Mouse (Mus musculus) embryo, embryonic 10 days (tissue): ENCODE measurements around the gene 9230102O04Rik.

Experiments used
- DNase-seq: peaks from one replicate; pipeline ENCODE4 v3.0.0-alpha.2; 2015; ENCODE audit warnings: low spot score

9230102O04Rik gene

DNA sequence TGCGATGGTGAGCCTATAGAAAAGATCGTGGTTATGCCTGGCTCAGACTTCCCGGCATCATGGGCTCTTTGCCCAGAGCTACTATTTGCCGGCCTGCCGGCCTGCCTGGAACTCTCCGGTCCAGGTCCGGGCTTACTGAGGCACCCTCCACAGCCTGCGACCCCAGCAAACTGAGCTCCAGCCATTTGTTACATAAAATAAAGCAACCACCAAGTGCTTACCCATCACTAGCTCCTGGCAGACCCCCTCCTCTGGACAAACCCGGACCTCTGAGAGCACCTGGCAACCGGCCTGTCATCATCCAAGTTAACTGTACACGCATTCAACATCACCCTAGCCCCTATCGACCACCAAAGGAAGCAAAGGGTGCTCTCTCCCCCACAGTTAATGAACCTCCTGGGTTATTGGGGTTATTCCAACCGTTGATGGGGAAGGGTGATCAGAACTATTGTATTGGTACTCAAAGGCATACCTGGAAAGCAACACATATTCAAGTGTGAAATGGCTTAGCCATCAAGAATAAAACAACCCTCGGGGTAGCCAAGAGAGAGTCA lies 4.0 kb downstream of the 9230102O04Rik start:
- no peak for DNase-seq

DNA sequence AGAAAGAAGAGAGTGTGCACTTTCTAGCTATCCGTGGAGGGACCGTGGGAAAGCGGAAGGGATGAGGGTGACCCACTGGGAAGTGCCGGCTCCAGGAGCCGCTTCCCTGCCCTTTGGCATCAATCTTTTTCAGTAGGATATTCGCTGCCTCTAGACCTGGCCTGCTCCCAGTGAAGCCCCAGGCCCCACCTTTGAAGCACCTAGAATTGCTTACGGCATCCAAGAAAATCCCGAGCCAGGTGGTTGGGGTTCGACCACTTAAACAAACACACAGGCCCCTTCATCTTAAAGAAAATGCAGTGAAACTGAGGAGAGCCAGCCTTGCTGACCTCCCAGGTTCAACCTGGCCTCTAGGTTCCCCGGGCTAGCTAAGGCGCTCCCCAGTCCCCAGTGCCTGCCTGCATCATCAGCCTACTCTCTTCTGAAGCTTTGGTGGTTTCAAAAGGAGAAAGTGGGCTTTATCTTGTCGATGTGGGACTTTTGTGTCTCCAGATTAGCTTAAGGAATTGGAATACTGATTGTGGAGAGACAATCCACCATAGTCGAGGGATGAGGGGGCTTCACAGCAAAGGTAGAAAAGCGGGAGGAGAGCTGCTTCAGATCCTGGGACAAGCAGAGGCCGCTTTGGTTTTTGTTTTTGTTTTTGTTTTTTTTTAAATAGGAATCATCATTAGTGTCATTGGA lies 4.7 kb downstream of the 9230102O04Rik start:
- DNase-seq = peak; percentile 42

DNA sequence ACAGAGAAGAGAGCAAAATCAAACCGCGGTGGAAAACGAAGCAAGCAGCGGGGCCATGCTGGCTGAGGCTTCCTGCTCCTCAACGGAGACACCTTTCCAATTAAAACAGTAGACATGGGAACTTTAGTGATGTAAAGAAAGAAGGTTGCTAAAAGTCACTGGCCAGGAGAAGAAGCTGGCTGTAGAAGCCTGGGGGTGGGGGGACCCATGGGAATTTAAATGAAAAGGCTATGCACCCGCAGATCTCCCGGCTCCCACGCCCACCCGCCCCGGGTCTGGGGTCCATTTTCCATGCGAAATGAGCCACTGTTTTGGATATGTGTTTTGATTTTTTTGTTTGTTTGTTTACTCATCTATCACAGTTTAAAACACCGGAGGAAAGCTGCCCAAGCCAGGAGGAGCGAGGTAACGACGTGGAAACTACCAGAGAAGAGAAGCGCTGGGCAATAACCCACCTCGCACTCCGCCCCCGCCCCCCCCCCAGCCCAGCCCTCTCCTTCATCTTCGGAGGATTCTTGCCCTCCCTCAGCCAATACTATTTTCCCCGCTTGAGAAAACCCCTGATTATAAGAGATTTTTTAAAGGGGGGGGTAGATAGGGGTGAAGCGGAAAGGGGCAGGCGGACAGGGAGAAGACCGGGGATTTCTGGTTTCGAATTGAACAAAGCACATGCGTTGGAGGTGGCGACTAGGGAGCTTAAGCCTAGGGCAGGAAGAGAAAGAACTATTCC lies 5.4 kb downstream of the 9230102O04Rik start:
- no peak for DNase-seq

DNA sequence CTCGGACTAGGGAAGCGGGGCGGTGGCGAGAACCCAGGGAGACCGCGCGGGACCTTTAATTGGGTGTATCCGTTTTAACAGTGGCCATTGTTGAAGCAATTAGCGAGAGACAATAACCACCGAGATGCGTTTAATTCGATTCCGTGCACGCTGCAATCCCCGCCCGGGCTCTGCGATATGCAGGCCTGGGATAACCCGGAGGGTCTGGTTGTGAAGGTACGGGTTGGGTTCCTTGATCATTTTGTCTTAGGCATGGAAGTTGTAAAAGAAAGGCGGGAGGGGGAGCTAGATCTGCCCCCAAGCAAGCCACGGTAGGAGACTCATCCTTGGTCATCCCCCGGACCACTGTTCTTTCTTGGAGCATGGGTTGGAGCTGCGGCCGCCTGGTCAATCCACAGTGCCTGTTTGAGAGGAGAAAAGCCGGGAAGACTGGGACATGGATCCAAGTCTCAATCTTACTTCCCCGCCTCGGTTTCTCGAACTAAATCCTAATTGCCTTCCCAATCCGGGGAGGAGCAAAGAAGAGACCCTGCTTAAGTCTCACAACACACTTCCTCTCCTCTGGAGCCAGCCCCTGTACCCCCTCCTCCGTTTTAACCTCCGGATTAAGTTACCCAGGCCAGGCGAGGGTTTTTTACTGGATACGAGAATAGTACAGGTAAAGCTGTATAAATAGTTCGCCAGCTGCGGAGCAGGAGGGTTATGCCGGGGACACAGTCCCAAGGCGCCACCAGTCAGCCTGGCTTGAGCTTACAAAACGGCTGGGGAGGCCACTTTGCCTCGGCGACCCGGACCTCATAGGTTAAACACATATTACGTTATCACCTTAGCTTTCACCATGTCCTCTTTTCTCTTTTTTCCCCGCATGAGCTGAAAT lies 6.2 kb downstream of the 9230102O04Rik start:
- DNase-seq = peak; percentile 40

DNA sequence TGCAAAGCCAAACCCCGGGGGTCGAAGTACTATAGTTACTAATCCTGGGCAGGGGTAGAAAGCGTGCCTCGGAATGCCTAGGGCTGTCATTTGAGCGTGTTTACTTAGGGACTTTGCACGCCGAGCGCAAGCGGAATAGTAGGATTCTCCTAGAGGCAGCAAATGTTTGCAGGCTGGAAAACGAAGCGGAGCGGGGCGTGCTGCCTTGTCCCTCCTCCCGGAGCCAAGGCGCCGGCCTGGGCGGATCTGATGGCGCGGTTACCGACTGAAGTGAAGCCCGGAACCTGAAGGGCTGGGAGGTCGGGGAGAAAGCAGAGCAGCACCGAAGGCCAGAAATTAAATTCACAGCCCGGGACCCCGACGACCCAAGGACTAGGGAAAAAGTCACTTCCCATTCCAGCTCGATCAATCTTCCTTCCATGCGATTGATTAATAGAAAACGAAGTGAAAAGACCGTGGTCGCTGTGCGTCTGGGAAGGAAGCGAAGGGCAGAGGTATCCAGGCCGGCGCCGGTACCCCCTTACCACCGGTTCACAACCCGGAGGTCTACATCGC lies 6.9 kb downstream of the 9230102O04Rik start:
- DNase-seq = peak; percentile 71

DNA sequence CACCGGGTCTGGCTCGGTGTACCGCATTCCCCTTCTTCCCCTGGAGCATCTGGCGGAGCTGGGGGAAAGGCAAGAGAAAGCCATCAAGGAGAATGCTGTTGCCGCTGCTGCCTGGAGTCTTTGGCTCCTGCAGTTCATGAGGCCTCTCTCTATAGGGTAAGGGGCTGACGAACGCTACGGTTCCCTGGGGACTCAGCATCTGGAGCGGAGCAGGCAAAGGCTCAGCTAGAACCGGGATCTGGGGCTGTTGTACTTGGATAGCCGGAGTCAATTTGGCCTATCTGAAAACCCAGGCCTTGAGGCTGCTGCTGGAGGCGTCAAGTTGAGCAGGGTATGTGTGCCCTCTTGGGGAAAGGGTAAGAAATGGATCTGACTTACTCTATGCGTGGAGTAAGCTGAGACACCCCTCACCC lies 7.7 kb downstream of the 9230102O04Rik start:
- DNase-seq = peak; percentile 51

DNA sequence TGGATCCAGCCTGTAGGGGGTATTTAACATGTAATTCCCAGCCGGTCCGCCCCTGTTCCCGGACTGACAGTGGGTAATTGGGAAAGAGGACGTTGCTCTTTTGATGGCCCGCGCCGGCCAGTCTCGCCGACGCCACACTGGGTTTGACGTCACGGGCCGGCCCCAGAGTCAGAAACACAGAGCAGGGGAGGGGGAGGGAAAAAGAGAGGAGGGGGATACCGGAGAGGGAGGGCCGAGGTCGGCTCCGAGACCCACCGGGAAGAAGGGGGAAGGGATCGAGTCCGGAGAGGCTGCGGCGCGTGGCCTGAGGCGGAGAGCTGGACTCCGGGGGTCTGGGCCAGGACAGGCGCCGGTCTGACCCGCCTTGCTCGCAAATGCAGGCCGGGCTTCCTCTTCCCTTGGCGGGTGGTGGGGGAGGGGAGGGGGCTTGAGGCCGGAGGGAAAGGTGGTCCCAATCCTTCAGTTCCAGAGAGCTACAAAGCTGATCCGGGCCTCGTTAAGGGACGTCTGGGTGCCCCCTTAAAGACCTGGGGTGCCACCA lies 8.2 kb downstream of the 9230102O04Rik start, which contains the start of gene 4930412O13Rik:
TSS of gene 4930412O13Rik (plus strand) at position 202 of the 541 bp plus-strand sequence.
- DNase-seq = peak; percentile 81

DNA sequence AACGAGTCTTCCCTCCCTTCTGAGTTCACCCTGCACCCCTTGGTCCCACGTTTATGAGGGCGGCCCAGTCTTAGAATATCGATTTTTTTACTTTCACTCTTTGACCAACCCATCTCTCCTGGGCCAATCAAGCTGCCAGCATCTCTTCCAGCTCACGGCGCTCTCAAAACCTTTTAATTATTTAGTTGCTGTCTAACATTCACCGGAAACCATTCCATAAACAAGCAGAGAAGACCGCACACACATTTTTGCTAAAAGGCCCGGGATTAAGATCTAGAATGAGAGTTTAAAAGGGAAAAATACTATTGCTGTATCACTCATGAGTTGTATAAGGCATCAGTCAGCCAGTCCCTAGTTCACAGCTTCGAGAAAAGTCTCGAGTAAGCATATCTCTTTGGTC lies 9.1 kb downstream of the 9230102O04Rik start:
- DNase-seq = no peak

DNA sequence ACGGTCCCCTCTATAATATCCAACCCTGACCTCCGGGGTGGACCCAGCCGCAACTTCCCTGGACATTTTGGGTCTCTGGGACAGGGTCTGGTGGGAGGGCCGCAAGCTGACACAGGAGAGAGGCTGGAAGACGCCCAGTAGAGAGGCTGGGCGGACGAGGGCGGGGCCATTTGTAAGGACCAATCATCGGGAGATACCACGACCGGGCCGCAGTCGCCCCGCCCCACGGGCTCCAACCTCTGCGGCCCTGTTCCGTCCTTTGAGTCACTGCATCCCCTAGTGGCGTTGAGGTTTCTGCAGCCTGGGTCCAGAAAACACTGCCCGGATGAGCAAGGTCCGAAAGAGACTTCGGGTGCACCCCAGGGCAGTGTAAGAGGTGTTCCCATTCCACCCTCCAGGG lies 9.8 kb downstream of the 9230102O04Rik start:
- peak; percentile 98 for DNase-seq

DNA sequence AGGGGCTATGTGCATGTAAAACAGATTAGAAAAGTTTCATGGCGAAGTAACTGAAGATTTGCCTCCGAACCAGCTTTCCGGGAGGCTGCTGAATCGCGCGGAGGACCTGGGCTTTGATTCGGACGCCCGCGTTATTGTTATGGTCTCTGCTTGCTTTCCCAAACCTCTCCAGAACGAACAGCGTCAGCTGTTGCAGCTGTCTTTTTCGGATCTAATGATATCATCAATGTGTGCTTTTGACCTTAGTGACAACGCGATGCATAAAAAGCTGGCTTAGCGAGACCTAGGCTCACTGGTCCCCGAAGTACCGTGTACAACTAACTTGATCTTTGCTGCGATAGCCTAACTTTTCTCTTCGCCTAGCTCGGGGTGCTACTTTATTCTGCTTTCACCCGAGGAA lies 10.2 kb downstream of the 9230102O04Rik start:
- peak; percentile 48 for DNase-seq

DNA sequence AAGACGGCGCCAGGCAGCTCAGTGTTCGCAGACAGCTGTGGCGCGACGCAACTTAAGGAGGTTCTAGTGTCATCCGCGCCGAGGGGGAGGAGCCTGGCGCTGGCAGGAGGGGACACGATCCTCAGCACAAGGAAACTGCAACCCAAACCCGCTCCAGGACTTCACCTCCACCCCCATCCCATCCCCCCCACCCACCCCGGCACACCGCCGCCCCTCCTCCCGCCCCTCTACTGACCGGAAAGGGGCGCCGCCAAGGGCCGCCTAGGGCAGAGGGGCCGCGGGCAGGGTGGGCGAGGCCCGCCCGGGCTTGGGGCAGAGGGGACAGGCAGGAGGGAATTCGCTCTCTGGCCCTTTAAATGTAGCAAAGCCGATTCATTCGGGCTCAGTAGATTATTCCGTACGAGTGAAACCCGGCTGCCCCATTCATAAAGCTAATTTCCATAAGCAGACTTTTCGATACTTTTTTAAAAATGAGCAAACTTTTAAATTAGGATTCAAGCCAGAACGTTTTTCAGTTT lies 10.7 kb downstream of the 9230102O04Rik start:
- DNase-seq = peak; percentile 89

DNA sequence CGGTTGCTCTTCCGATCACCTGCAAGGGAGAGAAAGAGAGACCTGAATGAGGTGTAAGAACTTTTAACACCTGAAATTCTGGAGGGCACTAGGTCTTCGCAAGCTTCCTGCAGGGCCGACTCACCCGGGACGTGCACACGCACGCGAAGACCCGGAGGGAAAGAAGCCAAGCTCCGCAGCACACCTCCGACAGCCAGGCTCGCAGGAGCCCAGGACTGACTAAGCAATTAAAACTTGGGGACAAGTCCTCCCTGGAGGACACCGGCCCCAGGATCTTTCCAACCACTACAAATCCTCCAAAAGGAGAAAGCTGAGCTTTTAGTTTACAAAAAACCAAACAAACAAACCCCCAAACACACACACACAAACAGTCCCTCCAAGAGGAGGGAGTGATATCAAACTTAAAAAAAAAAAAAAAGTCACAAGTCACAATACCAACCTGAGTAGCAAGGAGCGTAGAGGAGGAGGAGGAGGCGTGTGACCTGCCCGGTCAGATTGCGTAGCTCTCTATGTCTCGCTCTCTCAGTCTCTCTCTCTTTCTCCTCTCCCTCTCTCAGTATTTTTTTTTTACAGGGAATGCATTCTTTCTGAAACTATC lies 11.3 kb downstream of the 9230102O04Rik start:
- DNase-seq = no peak

DNA sequence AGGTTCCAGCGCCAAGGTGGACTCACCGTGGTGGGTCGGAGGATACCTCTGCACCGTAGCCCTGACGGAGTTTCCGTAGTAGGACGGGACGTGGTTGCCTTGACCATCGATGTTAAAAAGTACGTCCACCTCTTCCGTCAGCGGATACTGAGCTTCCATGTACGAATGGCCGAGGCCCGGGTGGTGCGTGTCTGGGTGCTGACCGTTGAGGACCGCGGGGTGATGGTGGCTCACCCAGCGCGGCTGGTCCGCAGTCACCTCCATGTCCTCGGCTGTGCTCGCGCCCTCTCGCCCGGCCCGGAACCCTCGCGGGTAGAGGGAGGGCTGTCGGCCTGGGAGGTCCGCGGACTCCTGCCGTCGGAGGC lies 12.0 kb downstream of the 9230102O04Rik start:
- DNase-seq = peak; percentile 59

DNA sequence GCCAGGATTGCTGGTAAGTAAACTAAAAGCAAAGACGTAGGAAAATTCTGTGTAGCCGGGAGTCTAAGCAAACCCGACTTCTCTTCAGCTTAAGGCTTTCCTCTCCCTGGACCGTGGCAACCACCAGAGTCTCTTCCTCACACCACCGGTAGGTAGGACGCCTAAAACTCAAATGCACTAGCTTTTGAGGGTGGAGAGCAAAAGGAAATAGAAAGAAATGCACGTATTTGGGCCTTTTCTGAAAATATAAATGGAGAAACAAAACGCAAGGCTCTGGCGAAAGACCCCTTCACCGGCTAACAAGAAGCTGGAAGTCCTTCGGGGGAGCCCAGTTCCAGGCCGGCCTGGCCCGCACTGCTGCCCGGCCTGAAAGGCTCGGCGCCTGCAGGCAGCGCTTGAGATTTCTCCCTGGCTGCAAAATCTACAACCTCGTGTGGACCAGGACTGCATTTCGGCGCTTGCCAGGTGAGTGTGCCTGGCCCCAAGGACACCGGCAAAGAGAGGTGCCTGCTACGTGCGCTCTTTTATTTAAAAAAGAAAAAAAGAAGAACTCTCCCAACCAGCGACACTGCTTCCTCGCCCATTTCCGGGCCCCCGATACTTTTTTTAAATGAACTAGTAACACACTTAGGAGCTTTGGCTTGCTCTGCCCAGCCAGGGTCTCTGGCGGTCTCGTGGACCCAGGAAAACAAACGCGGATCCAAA lies 12.6 kb downstream of the 9230102O04Rik start:
- peak; percentile 26 for DNase-seq

DNA sequence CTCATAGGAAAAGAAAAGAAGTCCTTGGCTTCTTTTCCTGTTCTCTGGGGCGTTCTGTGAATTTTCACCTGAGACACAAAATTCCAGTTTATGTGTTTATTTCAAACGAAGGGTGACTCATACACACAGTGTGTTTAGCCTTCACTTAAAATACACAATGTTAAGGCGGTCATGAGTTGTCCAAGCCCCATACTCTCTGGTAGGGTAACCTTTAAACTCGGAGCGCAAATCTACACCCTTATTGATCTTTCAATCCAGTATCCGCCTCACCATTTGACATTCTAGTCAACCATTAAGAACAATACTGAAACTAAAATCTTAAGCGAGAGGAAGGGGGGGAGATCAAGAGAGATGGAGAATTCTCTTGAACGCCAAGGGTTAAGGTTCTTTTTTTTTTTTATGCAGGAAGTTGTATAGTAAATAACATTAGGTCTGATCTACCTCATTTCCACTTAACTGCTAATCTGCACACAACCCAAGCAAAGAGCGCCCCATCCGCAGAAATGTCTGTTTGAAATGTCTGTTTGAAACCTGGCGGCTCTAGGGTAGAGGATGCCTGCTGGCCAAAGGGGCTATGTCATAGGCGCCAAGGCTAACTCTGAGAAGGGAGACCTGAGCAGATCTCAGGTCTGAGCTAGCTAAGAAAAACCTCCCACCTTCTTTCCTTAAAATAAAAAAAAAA lies 13.5 kb downstream of the 9230102O04Rik start:
- DNase-seq = peak; percentile 36

DNA sequence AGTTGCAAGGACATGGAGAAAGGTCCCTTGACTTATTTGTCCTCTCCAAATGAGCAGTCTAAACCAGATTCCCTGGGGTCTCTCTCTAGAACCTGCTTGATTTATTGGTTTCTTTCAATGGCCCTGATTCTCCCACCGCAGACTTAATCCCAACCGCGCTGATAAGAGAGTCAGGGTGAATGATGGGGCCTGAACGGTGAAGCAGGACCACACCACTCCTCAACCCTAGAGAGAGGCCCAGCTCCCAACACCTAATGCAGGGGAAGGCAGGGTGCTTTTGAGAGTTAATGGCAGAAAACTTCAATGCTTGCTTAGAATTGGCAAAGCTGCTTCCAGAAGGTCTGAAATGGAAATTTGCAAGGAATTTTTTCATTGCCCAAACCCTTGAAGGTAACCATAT lies 14.1 kb downstream of the 9230102O04Rik start:
- DNase-seq = peak; percentile 21

DNA sequence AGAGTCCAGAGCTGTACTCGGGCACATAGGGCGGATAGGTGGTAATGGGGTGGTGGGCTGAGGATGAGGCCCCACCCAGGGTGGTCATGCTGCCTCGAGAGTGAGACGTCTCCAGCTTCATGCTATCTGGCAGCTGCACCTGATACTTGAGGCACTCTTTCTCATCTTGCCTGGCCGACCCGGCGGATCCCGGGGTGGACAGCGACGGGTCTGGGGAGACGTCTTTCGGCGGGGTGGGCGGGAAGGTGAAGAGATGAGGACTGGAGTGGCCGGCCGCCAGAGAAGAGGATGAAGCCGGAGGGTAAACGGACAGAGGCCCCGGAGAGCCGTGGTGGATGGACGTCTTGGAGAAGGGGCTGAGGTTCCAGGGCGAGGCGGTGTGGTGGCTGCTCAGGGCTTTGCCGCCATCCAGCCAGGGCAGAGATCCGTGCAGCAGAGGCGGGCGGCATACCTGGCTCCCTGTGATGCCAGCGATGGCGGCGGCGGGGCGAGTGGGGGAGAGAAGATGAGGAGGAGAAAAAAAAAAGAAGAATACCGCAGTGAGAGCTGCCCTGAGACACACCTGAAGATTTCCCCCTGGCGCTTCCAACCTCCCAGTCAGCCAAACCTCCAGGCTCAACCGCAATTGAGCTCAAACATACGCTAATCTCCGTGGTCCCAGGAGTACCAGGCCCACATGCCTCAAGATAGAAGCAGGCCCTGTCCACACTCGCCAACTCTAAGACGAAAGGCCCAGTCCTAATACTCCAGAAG lies 14.7 kb downstream of the 9230102O04Rik start:
- DNase-seq = peak; percentile 39

DNA sequence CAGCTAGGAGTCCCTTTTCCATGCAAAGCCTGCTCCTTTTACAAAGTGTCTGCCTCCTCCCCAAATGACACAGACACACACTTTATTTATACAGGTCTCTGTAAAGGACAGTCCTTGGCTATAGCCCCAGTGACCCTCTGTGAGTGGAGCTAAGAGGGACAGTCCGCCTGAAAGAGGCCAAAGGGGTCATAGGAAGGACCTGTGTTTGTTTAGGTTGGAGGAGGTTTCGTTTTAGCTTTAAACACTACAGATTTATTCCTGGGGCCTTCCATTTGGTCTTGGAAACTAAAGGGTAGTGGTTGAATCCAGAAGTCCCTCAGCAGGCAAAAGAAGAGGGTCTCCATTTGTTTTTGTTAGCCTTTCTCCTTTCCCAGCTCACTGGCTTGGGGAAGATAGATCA lies 15.6 kb downstream of the 9230102O04Rik start:
- no peak for DNase-seq

DNA sequence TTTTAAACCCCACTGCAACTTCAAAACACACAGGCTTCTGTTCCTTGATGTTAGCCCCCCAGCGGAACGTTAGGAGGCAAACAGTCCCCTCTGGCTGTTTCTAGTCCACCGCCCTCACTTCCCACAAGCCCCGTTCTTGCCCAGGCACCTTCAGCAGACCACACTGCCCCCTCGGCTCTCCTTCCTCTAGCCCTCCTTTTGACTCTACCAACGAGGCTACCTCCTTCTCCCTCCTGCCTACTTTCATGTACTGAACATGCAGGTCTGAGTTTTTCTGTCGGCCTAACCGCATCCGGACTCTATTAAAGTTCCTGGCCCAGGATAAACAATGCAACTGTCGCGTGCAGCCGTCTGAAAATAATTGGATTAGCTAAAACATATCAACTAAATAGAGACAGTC lies 16.7 kb downstream of the 9230102O04Rik start:
- DNase-seq = peak; percentile 46
